Mouse (Mus musculus): Measurements from ENCODE around the gene Dhrs11.

DNA sequence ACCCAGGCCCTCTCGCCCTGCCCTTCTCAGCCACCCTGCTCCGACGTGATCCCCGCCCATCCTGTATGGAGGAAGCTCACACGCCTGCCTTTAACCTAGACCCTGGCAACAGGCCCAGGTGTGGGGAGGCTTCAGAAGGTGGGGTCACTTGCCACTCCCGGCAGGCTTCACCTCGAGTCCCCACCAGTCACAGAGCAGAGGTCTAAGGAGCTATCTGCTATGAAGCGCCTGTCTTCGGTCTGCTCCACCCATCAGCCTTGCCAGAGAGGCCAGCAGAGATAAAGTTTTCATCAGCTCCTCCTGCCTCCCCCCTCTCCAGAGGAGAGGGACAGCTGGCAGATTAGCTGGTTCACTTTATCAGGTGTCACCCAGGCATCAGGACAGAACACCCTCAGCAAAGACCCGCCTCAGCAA, 5.3 kb downstream of the Dhrs11 start:
- no peak for TF ChIP-seq POLR2A (IDR thresholded peaks at IDR 0.05; ENCODE audit: borderline replicate concordance, low read depth, low read length)
- TF ChIP-seq CTCF (IDR thresholded peaks at IDR 0.05; ENCODE audit: low read depth, low read length), result no peak

Measured in bone marrow macrophage, adult 2 months (primary cell).